Mouse (Mus musculus) forebrain, embryonic 15.5 days (tissue): ENCODE data around the gene Sod2. TPM values are rescaled to one million over a fixed set of nuclear protein-coding genes. Genes with fewer than 3 reads are reported as not detected.
"Not testable (repeated sequence)": the region's sequence is repeated elsewhere in the genome, so short reads cannot be mapped to it uniquely, and the experiment has no call there.

Experiments used
- ATAC-seq: fragments of 200-750 bp; cut with Nextera tagmentation; replicated peaks from 2 replicates; pipeline ENCODE4 v1.8.0; 2017; ENCODE audit warnings: mild to moderate bottlenecking, moderate TSS enrichment, moderate library complexity
- H3K27ac ChIP-seq: fragments of 300-500 bp; sonication (generic); replicated peaks from 2 replicates; pipeline ENCODE4 v1.5.1; 2015; ENCODE audit warnings: mild to moderate bottlenecking, inconsistent platforms
- H3K27me3 ChIP-seq: fragments of 300-500 bp; sonication (generic); 2 replicates; pipeline ENCODE4 v1.6.1; 2015; ENCODE audit warnings: inconsistent platforms
- H3K36me3 ChIP-seq: fragments of 300-500 bp; sonication (generic); 2 replicates; pipeline ENCODE4 v1.6.1; 2015; ENCODE audit warnings: mild to moderate bottlenecking, inconsistent platforms
- H3K4me1 ChIP-seq: fragments of 300-500 bp; sonication (generic); 2 replicates; pipeline ENCODE4 v1.6.1; 2015; ENCODE audit warnings: inconsistent platforms
- H3K4me2 ChIP-seq: fragments of 300-500 bp; sonication (generic); replicated peaks from 2 replicates; pipeline ENCODE4 v1.6.1; 2015; ENCODE audit warnings: mild to moderate bottlenecking, inconsistent platforms
- H3K4me3 ChIP-seq: fragments of 300-500 bp; sonication (generic); 2 replicates; pipeline ENCODE4 v1.5.1; 2015; ENCODE audit warnings: mild to moderate bottlenecking, inconsistent platforms
- H3K9ac ChIP-seq: fragments of 300-500 bp; sonication (generic); replicated peaks from 2 replicates; pipeline ENCODE4 v1.6.1; 2015; ENCODE audit warnings: mild to moderate bottlenecking, inconsistent platforms
- H3K9me3 ChIP-seq: fragments of 300-500 bp; sonication (generic); 2 replicates; pipeline ENCODE4 v1.6.1; 2016; ENCODE audit warnings: inconsistent platforms
- WGBS: fragments of 180-500 bp; shearing (Covaris S2); methylation state at CpG from one replicate; pipeline ENCODE4 v1.1.7; 2015; ENCODE audit warnings: mixed read lengths; 5-methylcytosine and 5-hydroxymethylcytosine counted together
- polyA plus RNA-seq: library from polyadenylated mRNA; unstranded; fragments of >200 nt; fragmentation: Nextera tagmentation; extraction: Ambion mirVana; gene quantifications from 2 replicates; pipeline ENCODE4 v1.2.1, GENCODE M21; 2015

Gene Sod2
- polyA plus RNA-seq, 1 experiment from 2014 or later = 113 TPM

GRCm38 (mm10) chr17:13036627-13037192 lies 30.1 kb downstream of the Sod2 start:
- not testable (repeated sequence) for H3K4me3 ChIP-seq, H3K36me3 ChIP-seq, H3K9ac ChIP-seq, H3K9me3 ChIP-seq, H3K4me2 ChIP-seq, ATAC-seq, H3K27ac ChIP-seq, H3K4me1 ChIP-seq, H3K27me3 ChIP-seq
- WGBS = 83% methylated on average over 5 of the region's 12 CpGs

DNA sequence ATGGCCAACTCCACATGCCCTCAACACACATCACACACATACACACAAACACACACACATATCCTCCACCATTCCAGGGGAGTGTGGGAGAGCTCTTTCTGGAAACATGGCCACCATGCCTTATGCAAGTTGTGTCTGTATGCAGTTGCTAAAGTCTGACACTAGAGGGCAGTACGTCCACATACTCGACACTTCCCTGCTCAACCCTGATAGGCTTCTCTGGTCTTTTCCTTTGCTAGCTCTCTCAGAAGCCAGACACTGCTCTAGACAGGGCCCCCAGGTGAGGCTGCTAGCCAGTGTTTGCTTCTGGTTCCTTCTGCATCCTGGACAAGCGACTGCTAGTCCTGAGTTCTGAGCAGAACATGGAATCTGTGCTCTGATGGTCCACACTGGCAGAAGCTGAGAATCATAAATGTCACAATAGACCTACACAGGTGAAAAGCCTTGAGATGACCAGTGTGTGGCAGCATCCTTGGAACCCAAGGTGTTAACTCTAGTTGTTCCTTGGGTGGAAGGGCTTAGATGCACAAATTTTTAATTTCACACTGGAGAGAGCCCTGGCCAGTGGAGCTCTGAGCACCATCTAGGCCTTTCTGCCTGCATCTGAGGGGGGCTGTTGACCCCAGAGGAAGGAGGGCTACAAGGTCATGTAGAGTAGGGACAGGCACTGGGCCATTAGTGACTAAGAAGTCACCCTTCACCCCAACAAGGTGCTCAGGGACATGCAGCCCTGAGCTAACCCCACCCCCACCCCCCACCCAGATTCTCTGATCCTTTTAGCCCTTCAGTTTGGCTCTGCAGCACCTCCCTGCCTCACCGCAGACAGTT lies 37.4 kb downstream of the Sod2 start:
- not testable (repeated sequence) for H3K9ac ChIP-seq, H3K27ac ChIP-seq, H3K27me3 ChIP-seq, H3K9me3 ChIP-seq, H3K4me2 ChIP-seq, H3K36me3 ChIP-seq, H3K4me3 ChIP-seq, H3K4me1 ChIP-seq
- ATAC-seq = peak; percentile 90
- WGBS = 4% methylated on average over 4 of the region's 4 CpGs

- WGBS = 80% methylated on average over 1 of the region's 8 CpGs
- H3K36me3 ChIP-seq, ATAC-seq, H3K4me3 ChIP-seq, H3K9ac ChIP-seq, H3K4me1 ChIP-seq, H3K4me2 ChIP-seq, H3K27me3 ChIP-seq, H3K27ac ChIP-seq, H3K9me3 ChIP-seq: not testable (repeated sequence)
Observed at GRCm38 (mm10) chr17:13052124-13052813, 45.6 kb downstream of the Sod2 start, which contains the start of gene Gpr31b. Gpr31b (minus strand) TSS chr17:13052296.

- H3K36me3 ChIP-seq, H3K4me2 ChIP-seq, H3K9me3 ChIP-seq, ATAC-seq, H3K27me3 ChIP-seq, H3K9ac ChIP-seq, H3K27ac ChIP-seq, H3K4me3 ChIP-seq, H3K4me1 ChIP-seq: not testable (repeated sequence)
- 90% methylated on average over 4 of the region's 4 CpGs for WGBS
Observed at GRCm38 (mm10) chr17:13060804-13061203, 54.2 kb downstream of the Sod2 start, which contains the start of gene Tcp10b. Tcp10b (plus strand) TSS chr17:13061104.

GRCm38 (mm10) chr17:13062882-13063281 lies 56.2 kb downstream of the Sod2 start:
- ATAC-seq, H3K4me2 ChIP-seq, H3K27me3 ChIP-seq, H3K36me3 ChIP-seq, H3K9ac ChIP-seq, H3K4me3 ChIP-seq, H3K9me3 ChIP-seq, H3K4me1 ChIP-seq, H3K27ac ChIP-seq: not testable (repeated sequence)
- WGBS = 84% methylated on average over 4 of the region's 7 CpGs

GRCm38 (mm10) chr17:13067864-13068385 lies 61.3 kb downstream of the Sod2 start:
- H3K4me3 ChIP-seq, ATAC-seq, H3K9ac ChIP-seq, H3K36me3 ChIP-seq, H3K27ac ChIP-seq, H3K27me3 ChIP-seq, H3K4me1 ChIP-seq, H3K4me2 ChIP-seq, H3K9me3 ChIP-seq: not testable (repeated sequence)
- WGBS = 77% methylated on average over 1 of the region's 4 CpGs

GRCm38 (mm10) chr17:13069227-13069626 lies 62.6 kb downstream of the Sod2 start:
- not testable (repeated sequence) for ATAC-seq
- WGBS = 84% methylated on average over 4 of the region's 5 CpGs

More at GRCm38 (mm10) chr17:13069227-13069626, 62.6 kb downstream of the Sod2 start:
- not testable (repeated sequence) for H3K27me3 ChIP-seq, H3K4me1 ChIP-seq, H3K4me3 ChIP-seq, H3K27ac ChIP-seq, H3K36me3 ChIP-seq, H3K9ac ChIP-seq, H3K9me3 ChIP-seq, H3K4me2 ChIP-seq

Other genes with a start within 250 kb of the Sod2 start
- 10.8 and 11.0 TPM in 2 replicates for gene Igf2r, start 237.2 kb upstream of the Sod2 start, polyA plus RNA-seq
- gene Mas1, start 138.7 kb upstream of the Sod2 start, polyA plus RNA-seq = 0.23 and 0.28 TPM in 2 replicates
- not detected in 2 replicates for gene Mrgprh, start 130.8 kb upstream of the Sod2 start, polyA plus RNA-seq
- 1.9 and 2.2 TPM in 2 replicates for gene Pnldc1, start 96.6 kb upstream of the Sod2 start, polyA plus RNA-seq
- 425 and 442 TPM in 2 replicates for gene Tcp1, start 91.1 kb upstream of the Sod2 start, polyA plus RNA-seq
- 141 and 143 TPM in 2 replicates for gene Mrpl18, start 90.5 kb upstream of the Sod2 start, polyA plus RNA-seq
- gene Acat3, start 66.2 kb upstream of the Sod2 start, polyA plus RNA-seq = 1.00 and 1.0 TPM in 2 replicates
- gene Acat2, start 46.1 kb upstream of the Sod2 start, polyA plus RNA-seq = 323 TPM in 2 replicates
- gene Wtap, start 12.7 kb upstream of the Sod2 start, polyA plus RNA-seq = 157 and 161 TPM in 2 replicates
- 0.32 TPM in 1 of 2 replicates, not detected in the other for gene Gpr31b, start 45.5 kb downstream of the Sod2 start, polyA plus RNA-seq
- 0.08 TPM in 1 of 2 replicates, not detected in the other for gene Tcp10b, start 54.3 kb downstream of the Sod2 start, polyA plus RNA-seq
- 0.06 TPM in 1 of 2 replicates, not detected in the other for gene Unc93a, start 125.0 kb downstream of the Sod2 start, polyA plus RNA-seq
- not detected in 2 replicates for gene Smok2a, start 214.3 kb downstream of the Sod2 start, polyA plus RNA-seq
- gene Smok2b, start 223.4 kb downstream of the Sod2 start, polyA plus RNA-seq = not detected in 2 replicates